Mouse (Mus musculus): ENCODE data around the gene Defb9. TPM values are rescaled to one million over a fixed set of nuclear protein-coding genes. Genes with fewer than 3 reads are reported as not detected.
"Not testable (repeated sequence)": the region's sequence is repeated elsewhere in the genome, so short reads cannot be mapped to it uniquely, and the experiment has no call there.

The Defb9 gene
- polyA plus RNA-seq (2012; rRNA removed) = not detected in 2 replicates

- not testable (repeated sequence) for DNase-seq (ENCODE audit: low read depth in 1 of 2, low spot score in 2 of 2); H3K27me3 ChIP-seq (ENCODE audit: control insufficient read depth, insufficient read depth, low read length); H3K27ac ChIP-seq (ENCODE audit: insufficient read depth, low read length); H3K4me1 ChIP-seq (ENCODE audit: control insufficient read depth, insufficient read depth, insufficient read length); H3K36me3 ChIP-seq (ENCODE audit: control insufficient read depth, insufficient read depth, low read length); H3K4me3 ChIP-seq (ENCODE audit: extremely low read depth, insufficient read depth, insufficient read length)
Measured at GRCm38 (mm10) chr8:21885321-21885720, at the start of gene Defb9. Gene Defb9, minus strand, starts transcription at chr8:21885421.

- no peak within 1 kb of the TSS for H3K27ac ChIP-seq (ENCODE audit: insufficient read depth, low read length)
- 78% methylated on average over 6 of the region's 6 CpGs for whole genome bisulfite sequencing
- DNase-seq (ENCODE audit: low read depth in 1 of 2, low spot score in 2 of 2) = no peak
- H3K4me3 ChIP-seq (ENCODE audit: extremely low read depth, insufficient read depth, insufficient read length) = no peak within 1 kb of the TSS
- no peaks in the 10 kb centered on the region for H3K27me3 ChIP-seq (ENCODE audit: control insufficient read depth, insufficient read depth, low read length)
- H3K4me1 ChIP-seq (ENCODE audit: control insufficient read depth, insufficient read depth, insufficient read length) = no peaks in the 10 kb centered on the region
- no peaks in the 10 kb centered on the region for H3K36me3 ChIP-seq (ENCODE audit: control insufficient read depth, insufficient read depth, low read length)
- TF ChIP-seq CTCF (IDR thresholded peaks at IDR 0.05; ENCODE audit: extremely low read depth, insufficient read depth, insufficient read length, insufficient replicate concordance) = no peak
- TF ChIP-seq POLR2A (IDR thresholded peaks at IDR 0.05; ENCODE audit: low read depth, low read length) = no peak
Measured at GRCm38 (mm10) chr8:21932610-21933009, 47.4 kb upstream of the Defb9 start, which contains the start of gene Defb15. Gene Defb15, minus strand, starts transcription at chr8:21932710.

DNA sequence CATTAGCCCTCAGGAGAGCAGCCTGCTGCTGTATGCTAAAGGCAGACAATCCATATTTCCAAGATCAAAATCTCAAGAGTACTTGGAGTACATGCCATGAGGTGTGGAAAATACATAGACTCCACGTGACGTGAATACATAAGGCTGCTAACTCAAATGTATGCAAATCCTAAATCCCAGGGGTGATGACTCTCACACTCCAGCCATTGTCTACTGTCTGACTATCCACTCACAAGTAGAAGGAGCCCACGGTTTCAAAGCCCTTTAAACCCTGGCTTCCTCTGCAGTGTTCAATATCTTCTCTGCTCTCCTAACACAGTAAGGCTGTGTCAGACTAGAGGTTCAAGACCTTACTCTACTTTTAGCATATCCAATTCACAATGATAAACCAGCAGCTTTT, 45.5 kb upstream of the Defb9 start:
- H3K36me3 ChIP-seq (ENCODE audit: control insufficient read depth, insufficient read depth, low read length); H3K4me1 ChIP-seq (ENCODE audit: control insufficient read depth, insufficient read depth, insufficient read length); H3K4me3 ChIP-seq (ENCODE audit: extremely low read depth, insufficient read depth, insufficient read length); H3K27me3 ChIP-seq (ENCODE audit: control insufficient read depth, insufficient read depth, low read length); DNase-seq (ENCODE audit: low read depth in 1 of 2, low spot score in 2 of 2); H3K27ac ChIP-seq (ENCODE audit: insufficient read depth, low read length): not testable (repeated sequence)
- WGBS = 81% methylated on average over 3 of the region's 3 CpGs

- TF ChIP-seq POLR2A (IDR thresholded peaks at IDR 0.05; ENCODE audit: low read depth, low read length) = no peak
- TF ChIP-seq CTCF (IDR thresholded peaks at IDR 0.05; ENCODE audit: extremely low read depth, insufficient read depth, insufficient read length, insufficient replicate concordance) = no peak
- Histone ChIP-seq H3K27ac (ENCODE audit: insufficient read depth, low read length) (no peak overlapping the region), H3K36me3 (ENCODE audit: control insufficient read depth, insufficient read depth, low read length) (no peaks in the 10 kb centered on the region)
Measured at GRCm38 (mm10) chr8:21915625-21916024, 30.4 kb upstream of the Defb9 start.

DNA sequence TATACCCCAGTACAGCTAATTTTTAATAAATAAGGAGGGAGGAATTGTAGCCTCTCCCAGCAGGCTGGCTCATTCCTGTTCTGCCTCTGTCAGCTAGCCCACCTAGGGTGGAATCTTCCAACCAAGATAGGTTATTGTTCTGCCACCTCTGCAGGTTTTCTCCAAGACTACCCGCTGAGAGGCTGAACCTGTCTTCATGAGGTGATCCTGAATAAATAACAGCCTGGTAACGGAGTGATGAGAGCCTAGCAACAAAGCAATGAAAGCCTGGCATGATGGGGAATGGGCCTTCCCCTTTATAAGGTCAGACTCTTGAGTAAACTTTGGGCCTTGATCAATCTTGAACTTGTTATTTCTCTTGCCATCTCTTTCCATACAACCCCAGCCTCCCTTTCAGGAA, 27.3 kb upstream of the Defb9 start:
- no peak for DNase-seq (ENCODE audit: low read depth in 1 of 2, low spot score in 2 of 2)
- 29% methylated on average over 2 of the region's 2 CpGs for WGBS
- Histone ChIP-seq H3K27me3 (ENCODE audit: control insufficient read depth, insufficient read depth, low read length) (no peaks in the 10 kb centered on the region), H3K4me1 (ENCODE audit: control insufficient read depth, insufficient read depth, insufficient read length) (no peaks in the 10 kb centered on the region), H3K4me3 (ENCODE audit: extremely low read depth, insufficient read depth, insufficient read length) (no peak overlapping the region), H3K27ac (ENCODE audit: insufficient read depth, low read length) (no peak overlapping the region), H3K36me3 (ENCODE audit: control insufficient read depth, insufficient read depth, low read length) (no peaks in the 10 kb centered on the region)
- TF ChIP-seq CTCF (IDR thresholded peaks at IDR 0.05; ENCODE audit: extremely low read depth, insufficient read depth, insufficient read length, insufficient replicate concordance) (no peak), POLR2A (IDR thresholded peaks at IDR 0.05; ENCODE audit: low read depth, low read length) (no peak)

More at GRCm38 (mm10) chr8:21915625-21916024, 30.4 kb upstream of the Defb9 start:
- H3K4me1 ChIP-seq (ENCODE audit: control insufficient read depth, insufficient read depth, insufficient read length) = no peaks in the 10 kb centered on the region
- H3K27me3 ChIP-seq (ENCODE audit: control insufficient read depth, insufficient read depth, low read length) = no peaks in the 10 kb centered on the region
- H3K4me3 ChIP-seq (ENCODE audit: extremely low read depth, insufficient read depth, insufficient read length) = no peak overlapping the region
- no peak for DNase-seq (ENCODE audit: low read depth in 1 of 2, low spot score in 2 of 2)
- WGBS = 83% methylated on average over 3 of the region's 3 CpGs

DNA sequence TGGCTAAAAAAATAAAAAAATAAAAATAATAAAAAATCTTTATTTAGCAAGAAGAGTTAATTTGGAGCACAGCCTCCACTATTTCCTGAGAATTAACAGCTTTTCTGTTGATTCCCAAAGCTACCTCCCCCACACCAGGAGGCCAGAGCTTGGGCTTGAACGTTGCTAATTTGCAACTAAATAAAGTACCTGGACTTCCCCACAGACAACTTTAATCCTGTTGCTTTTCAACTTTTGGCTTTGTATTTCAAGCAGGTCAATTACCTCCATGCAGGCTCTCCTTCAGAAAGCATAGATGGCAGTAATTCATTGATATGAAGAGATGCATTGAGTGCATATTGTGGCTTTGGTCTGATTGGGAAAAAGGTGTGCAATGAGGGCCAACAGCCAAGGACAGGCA, 26.7 kb upstream of the Defb9 start:
- WGBS = 17% methylated on average over 1 of the region's 1 CpGs
- Histone ChIP-seq H3K4me3 (ENCODE audit: extremely low read depth, insufficient read depth, insufficient read length) (no peak overlapping the region), H3K27me3 (ENCODE audit: control insufficient read depth, insufficient read depth, low read length) (no peaks in the 10 kb centered on the region), H3K36me3 (ENCODE audit: control insufficient read depth, insufficient read depth, low read length) (no peaks in the 10 kb centered on the region), H3K27ac (ENCODE audit: insufficient read depth, low read length) (no peak overlapping the region), H3K4me1 (ENCODE audit: control insufficient read depth, insufficient read depth, insufficient read length) (no peaks in the 10 kb centered on the region)
- no peak for TF ChIP-seq POLR2A (IDR thresholded peaks at IDR 0.05; ENCODE audit: low read depth, low read length)
- TF ChIP-seq CTCF (IDR thresholded peaks at IDR 0.05; ENCODE audit: extremely low read depth, insufficient read depth, insufficient read length, insufficient replicate concordance) = no peak
- DNase-seq (ENCODE audit: low read depth in 1 of 2, low spot score in 2 of 2) = no peak

DNA sequence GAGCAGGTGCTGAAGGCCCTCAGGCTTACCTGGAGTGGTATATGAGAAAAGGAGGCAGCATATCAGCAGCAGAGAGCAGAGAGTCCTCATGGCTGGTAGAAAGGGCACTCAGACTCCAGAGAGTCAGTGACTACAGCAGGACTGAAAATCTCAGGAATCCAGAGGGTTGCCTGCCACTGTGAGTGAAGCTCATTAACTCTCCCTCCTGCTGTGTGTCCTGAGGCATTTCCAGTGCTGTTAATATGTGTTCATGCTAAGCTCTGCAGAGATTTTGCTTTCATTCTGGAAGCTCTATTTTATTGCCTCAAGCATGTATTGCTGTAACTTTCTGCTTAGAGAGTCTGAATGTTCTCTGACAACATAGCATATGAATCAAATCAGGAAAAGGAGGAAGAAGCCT, 21.1 kb upstream of the Defb9 start, which contains the start of gene Defb11:
TSS of gene Defb11 (minus strand) at position 123 of the 400 bp plus-strand sequence.
- H3K27me3 ChIP-seq (ENCODE audit: control insufficient read depth, insufficient read depth, low read length); H3K27ac ChIP-seq (ENCODE audit: insufficient read depth, low read length); H3K4me1 ChIP-seq (ENCODE audit: control insufficient read depth, insufficient read depth, insufficient read length); DNase-seq (ENCODE audit: low read depth in 1 of 2, low spot score in 2 of 2); H3K4me3 ChIP-seq (ENCODE audit: extremely low read depth, insufficient read depth, insufficient read length); H3K36me3 ChIP-seq (ENCODE audit: control insufficient read depth, insufficient read depth, low read length): not testable (repeated sequence)

DNA sequence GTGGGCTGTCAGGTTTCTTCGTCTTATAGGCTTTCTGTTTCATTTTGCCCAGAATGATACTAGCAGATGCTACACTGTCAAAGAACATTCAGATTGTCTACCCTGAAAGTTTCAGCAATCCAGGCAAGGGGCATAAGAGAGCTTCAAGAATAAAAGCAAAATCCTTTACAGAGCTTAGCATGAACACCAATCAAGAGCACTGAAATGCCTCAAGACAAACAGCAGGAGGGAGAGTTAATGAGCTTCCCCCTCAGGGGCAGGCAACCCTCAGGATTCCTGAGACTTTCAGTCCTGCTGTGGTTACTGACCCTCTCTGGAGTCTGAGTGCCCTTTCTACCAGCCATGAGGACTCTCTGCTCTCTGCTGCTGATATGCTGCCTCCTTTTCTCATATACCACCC, 26.6 kb downstream of the Defb9 start, which contains the start of gene Defb10:
TSS of gene Defb10 (plus strand) at position 316 of the 400 bp plus-strand sequence.
- not testable (repeated sequence) for H3K27ac ChIP-seq (ENCODE audit: insufficient read depth, low read length); DNase-seq (ENCODE audit: low read depth in 1 of 2, low spot score in 2 of 2); H3K4me1 ChIP-seq (ENCODE audit: control insufficient read depth, insufficient read depth, insufficient read length); H3K4me3 ChIP-seq (ENCODE audit: extremely low read depth, insufficient read depth, insufficient read length); H3K27me3 ChIP-seq (ENCODE audit: control insufficient read depth, insufficient read depth, low read length); H3K36me3 ChIP-seq (ENCODE audit: control insufficient read depth, insufficient read depth, low read length)
- WGBS = 80% methylated on average over 1 of the region's 1 CpGs

Other genes starting within 250 kb of the Defb9 start
- gene Defa17, start 229.6 kb downstream of the Defb9 start, polyA plus RNA-seq (2012; rRNA removed) = not detected in 2 replicates
- not detected in 2 replicates for gene Defa34, start 219.6 kb downstream of the Defb9 start, polyA plus RNA-seq (2012; rRNA removed)
- gene AY761184, start 181.8 kb downstream of the Defb9 start, polyA plus RNA-seq (2012; rRNA removed) = not detected in 2 replicates
- gene Defa24, start 150.9 kb downstream of the Defb9 start, polyA plus RNA-seq (2012; rRNA removed) = not detected in 2 replicates
- gene Defb50, start 61.9 kb downstream of the Defb9 start, polyA plus RNA-seq (2012; rRNA removed) = not detected in 2 replicates
- gene Defb2, start 45.5 kb downstream of the Defb9 start, polyA plus RNA-seq (2012; rRNA removed) = not detected in 2 replicates
- gene Defb10, start 26.5 kb downstream of the Defb9 start, polyA plus RNA-seq (2012; rRNA removed) = not detected in 2 replicates
- not detected in 2 replicates for gene Defb11, start 21.0 kb upstream of the Defb9 start, polyA plus RNA-seq (2012; rRNA removed)
- gene Defb15, start 47.3 kb upstream of the Defb9 start, polyA plus RNA-seq (2012; rRNA removed) = not detected in 2 replicates
- not detected in 2 replicates for gene Defb35, start 52.9 kb upstream of the Defb9 start, polyA plus RNA-seq (2012; rRNA removed)
- not detected in 2 replicates for gene Defb13, start 61.3 kb upstream of the Defb9 start, polyA plus RNA-seq (2012; rRNA removed)
- gene Fam90a1a, start 73.3 kb upstream of the Defb9 start, polyA plus RNA-seq (2012; rRNA removed) = not detected in 2 replicates
- gene Ccdc70, start 84.4 kb upstream of the Defb9 start, polyA plus RNA-seq (2012; rRNA removed) = not detected in 2 replicates
- gene Atp7b, start 174.9 kb upstream of the Defb9 start, polyA plus RNA-seq (2012; rRNA removed) = 1.1 TPM in 2 replicates
- gene Alg11, start 175.3 kb upstream of the Defb9 start, polyA plus RNA-seq (2012; rRNA removed) = 1.2 and 2.3 TPM in 2 replicates
- gene Nek5, start 239.6 kb upstream of the Defb9 start, polyA plus RNA-seq (2012; rRNA removed) = not detected in 2 replicates

Data from spleen, adult 2 months (tissue).